Mouse (Mus musculus) lung, embryonic 16.5 days (tissue): Measurements from ENCODE around the gene Fhl3. TPM values are rescaled to one million over a fixed set of nuclear protein-coding genes. Genes with fewer than 3 reads are reported as not detected.
"Not testable (repeated sequence)": the region's sequence is repeated elsewhere in the genome, so short reads cannot be mapped to it uniquely, and the experiment has no call there.

Experiments
- ATAC-seq: fragments of 200-750 bp; cut with Nextera tagmentation; 2 replicates; pipeline ENCODE4 v1.8.0; 2017; ENCODE audit warnings: low read depth, mild to moderate bottlenecking, moderate library complexity
- H3K27ac ChIP-seq: fragments of 300-500 bp; sonication (generic); 2 replicates; pipeline ENCODE4 v1.5.1; 2014; ENCODE audit warnings: mild to moderate bottlenecking, control low read depth, low read length
- H3K27me3 ChIP-seq: fragments of 300-500 bp; sonication (generic); 2 replicates; pipeline ENCODE4 v1.6.1; 2014; ENCODE audit warnings: low read depth, low read length, mixed read lengths; ENCODE audit not compliant: control insufficient read depth, insufficient read depth
- H3K36me3 ChIP-seq: fragments of 300-500 bp; sonication (generic); 2 replicates; pipeline ENCODE4 v1.6.1; 2014; ENCODE audit warnings: low read length; ENCODE audit not compliant: control insufficient read depth, insufficient read depth
- H3K4me1 ChIP-seq: fragments of 300-500 bp; sonication (generic); replicated peaks from 2 replicates; pipeline ENCODE4 v1.6.1; 2014; ENCODE audit warnings: low read length, mixed read lengths; ENCODE audit not compliant: control insufficient read depth, insufficient read depth
- H3K4me2 ChIP-seq: fragments of 300-500 bp; sonication (generic); 2 replicates; pipeline ENCODE4 v1.6.1; 2014; ENCODE audit warnings: low read depth, low read length, control low read depth
- H3K4me3 ChIP-seq: fragments of 300-500 bp; sonication (generic); 2 replicates; pipeline ENCODE4 v1.5.1; 2014; ENCODE audit warnings: mild to moderate bottlenecking, low read length, control low read depth
- H3K9ac ChIP-seq: fragments of 300-500 bp; sonication (generic); 2 replicates; pipeline ENCODE4 v1.6.1; 2014; ENCODE audit warnings: low read length, control low read depth
- H3K9me3 ChIP-seq: fragments of 300-500 bp; sonication (generic); 2 replicates; pipeline ENCODE4 v1.6.1; 2016; ENCODE audit warnings: low read length; ENCODE audit not compliant: control insufficient read depth
- WGBS: fragments of 180-500 bp; shearing (Covaris S2); extraction: QIAGEN DNeasy Blood & Tissue Kit; methylation state at CpG from one replicate; pipeline ENCODE4 v1.1.7; 2014; 5-methylcytosine and 5-hydroxymethylcytosine counted together
- polyA plus RNA-seq: library from polyadenylated mRNA; unstranded; fragments of >200 nt; fragmentation: Nextera tagmentation; extraction: Ambion mirVana; gene quantifications from 2 replicates; pipeline ENCODE4 v1.2.1, GENCODE M21; 2015

Gene Fhl3
- polyA plus RNA-seq, 1 experiment from 2014 or later: 8.0 TPM

DNA sequence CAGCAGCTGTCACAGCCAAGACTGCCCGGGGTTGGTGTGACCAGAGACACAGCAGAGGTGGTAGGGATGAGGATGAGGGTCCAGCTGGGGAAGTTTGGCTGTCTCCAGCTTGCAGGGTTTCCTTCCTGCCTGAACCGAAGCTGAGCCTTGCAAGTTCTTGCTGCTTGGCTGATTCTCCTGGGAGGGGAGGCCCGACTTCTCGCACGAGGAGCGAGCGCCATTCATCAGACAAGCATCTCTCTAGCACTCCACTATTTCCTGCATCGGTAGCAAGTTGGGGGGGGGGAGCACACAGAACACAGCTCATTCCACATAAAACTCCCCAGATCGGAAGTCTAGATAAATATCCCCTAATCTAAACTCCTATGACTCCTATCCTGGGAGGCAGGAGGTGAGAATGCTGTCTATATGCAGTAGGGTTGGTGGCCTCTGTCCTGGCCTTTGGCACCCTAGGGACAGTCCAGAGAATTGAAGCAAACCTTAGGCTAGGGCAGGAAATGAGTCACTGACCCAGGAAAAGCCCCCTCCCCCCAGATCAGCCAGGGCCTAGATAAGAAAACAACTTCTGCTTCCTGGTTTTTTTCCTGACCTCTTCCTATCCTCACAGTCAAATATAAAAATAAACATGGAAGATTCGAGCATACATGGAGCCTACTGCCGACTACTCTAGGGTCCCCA, 4.4 kb downstream of the Fhl3 start:
- H3K9me3 ChIP-seq: no peaks in the 10 kb centered on the region
- no peaks in the 10 kb centered on the region; the same call in 1 of the 2 replicates for H3K36me3 ChIP-seq
- peaks cover 47% of the 10 kb centered on the region for H3K4me1 ChIP-seq
- H3K27me3 ChIP-seq: no peaks in the 10 kb centered on the region
- peak; percentile 29; the same call in 1 of the 2 replicates for ATAC-seq
- 5% methylated on average over 11 of the region's 11 CpGs for whole genome bisulfite sequencing
- peak overlapping the region; percentile 94 for H3K27ac ChIP-seq
- no peak overlapping the region for H3K4me3 ChIP-seq
- peak overlapping the region; percentile 44 for H3K9ac ChIP-seq
- peak overlapping the region; percentile 35 for H3K4me2 ChIP-seq

DNA sequence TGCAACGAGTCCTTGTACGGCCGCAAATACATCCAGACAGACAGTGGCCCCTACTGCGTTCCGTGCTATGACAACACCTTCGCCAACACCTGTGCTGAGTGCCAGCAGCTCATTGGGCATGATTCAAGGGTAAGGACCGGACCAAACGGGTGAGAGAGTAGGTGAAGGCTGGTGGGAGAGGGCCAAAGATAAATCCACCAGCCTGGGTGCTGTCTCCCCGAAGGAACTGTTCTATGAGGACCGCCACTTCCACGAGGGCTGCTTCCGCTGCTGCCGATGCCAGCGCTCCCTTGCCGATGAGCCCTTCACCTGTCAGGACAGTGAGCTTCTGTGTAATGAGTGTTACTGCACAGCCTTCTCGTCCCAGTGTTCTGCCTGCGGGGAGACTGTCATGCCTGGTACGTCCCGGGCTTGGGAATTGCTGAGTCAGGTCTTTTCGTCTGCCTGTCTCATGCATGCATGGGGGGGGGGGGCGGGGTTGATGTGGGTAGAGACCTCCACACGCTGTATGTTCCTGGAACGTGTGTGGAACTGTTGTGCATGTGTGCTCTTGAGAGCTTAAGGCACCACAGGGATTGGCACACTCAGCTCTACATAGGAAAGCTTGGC, 5.3 kb downstream of the Fhl3 start:
- ATAC-seq: no peak
- 81% methylated on average over 23 of the region's 23 CpGs for WGBS
- H3K4me1 ChIP-seq: peaks cover 49% of the 10 kb centered on the region
- H3K4me2 ChIP-seq: peak overlapping the region; percentile 12; the same call in 1 of the 2 replicates
- peak overlapping the region; percentile 94 for H3K27ac ChIP-seq
- H3K9ac ChIP-seq: peak overlapping the region; percentile 1; the same call in 1 of the 2 replicates
- H3K9me3 ChIP-seq: no peaks in the 10 kb centered on the region
- H3K4me3 ChIP-seq: no peak overlapping the region
- no peaks in the 10 kb centered on the region; the same call in 1 of the 2 replicates for H3K36me3 ChIP-seq
- H3K27me3 ChIP-seq: no peaks in the 10 kb centered on the region

GRCm38 (mm10) chr4:124707381-124708199, 7.1 kb downstream of the Fhl3 start:
- Histone ChIP-seq H3K4me1 (peaks cover 43% of the 10 kb centered on the region), H3K27ac (peak overlapping the region; percentile 27)
- not testable (repeated sequence) for H3K4me2 ChIP-seq, ATAC-seq, H3K9ac ChIP-seq, H3K36me3 ChIP-seq, H3K27me3 ChIP-seq, H3K9me3 ChIP-seq, H3K4me3 ChIP-seq
- 83% methylated on average over 25 of the region's 25 CpGs for WGBS

- ATAC-seq, H3K36me3 ChIP-seq, H3K27me3 ChIP-seq, H3K9me3 ChIP-seq: not testable (repeated sequence)
- peak overlapping the region; percentile 46 for H3K4me3 ChIP-seq
- H3K4me1 ChIP-seq: peaks cover 42% of the 10 kb centered on the region
- H3K9ac ChIP-seq: peak overlapping the region; percentile 65; the same call in 1 of the 2 replicates
- H3K27ac ChIP-seq: peak overlapping the region; percentile 96
- H3K4me2 ChIP-seq: peak overlapping the region; percentile 69
- 8% methylated on average over 1 of the region's 1 CpGs for WGBS
Measured at GRCm38 (mm10) chr4:124708200-124708517, 7.7 kb downstream of the Fhl3 start.

GRCm38 (mm10) chr4:124708518-124709477, 8.3 kb downstream of the Fhl3 start:
- peak overlapping the region; percentile 96 for H3K27ac ChIP-seq
- no peaks in the 10 kb centered on the region for H3K27me3 ChIP-seq
- WGBS: 1% methylated on average over 41 of the region's 41 CpGs
- peak; percentile 90 for ATAC-seq
- no peaks in the 10 kb centered on the region; the same call in 1 of the 2 replicates for H3K36me3 ChIP-seq
- H3K9ac ChIP-seq: peak overlapping the region; percentile 65
- H3K9me3 ChIP-seq: no peaks in the 10 kb centered on the region
- peaks cover 36% of the 10 kb centered on the region for H3K4me1 ChIP-seq
- peak overlapping the region; percentile 69 for H3K4me2 ChIP-seq
- H3K4me3 ChIP-seq: peak overlapping the region; percentile 46

DNA sequence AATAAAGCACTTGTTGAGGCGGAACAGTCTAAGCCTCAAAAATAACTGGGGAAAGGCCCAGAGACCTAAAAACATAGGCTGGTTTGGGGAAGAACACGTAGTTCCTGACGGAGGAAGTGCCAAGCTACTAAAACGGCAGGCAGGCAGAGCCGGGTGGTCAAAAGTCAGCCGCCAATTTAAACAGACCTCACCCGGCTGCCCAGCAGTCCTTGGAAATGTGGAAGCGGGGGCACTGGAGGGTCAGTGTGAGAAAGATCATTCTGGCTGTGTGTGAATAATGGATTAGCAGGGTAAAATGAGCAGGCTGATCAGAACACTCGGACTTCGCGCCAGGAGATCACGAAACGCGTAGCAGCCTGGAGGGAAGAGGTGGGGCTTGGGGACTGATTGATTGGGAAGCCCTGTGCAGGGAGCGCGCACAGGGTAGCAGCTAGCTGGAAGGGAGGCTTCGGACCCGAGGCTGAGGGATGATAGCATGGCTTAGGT, 9.5 kb downstream of the Fhl3 start:
- Histone ChIP-seq H3K4me3 (peak overlapping the region; percentile 30), H3K9me3 (no peaks in the 10 kb centered on the region), H3K27me3 (no peaks in the 10 kb centered on the region), H3K4me1 (peaks cover 24% of the 10 kb centered on the region), H3K9ac (peak overlapping the region; percentile 59), H3K27ac (peak overlapping the region; percentile 96), H3K4me2 (peak overlapping the region; percentile 69), H3K36me3 (no peaks in the 10 kb centered on the region; the same call in 1 of the 2 replicates)
- 3% methylated on average over 18 of the region's 18 CpGs for WGBS
- no peak for ATAC-seq

GRCm38 (mm10) chr4:124710776-124711291, 10.3 kb downstream of the Fhl3 start:
- Histone ChIP-seq H3K4me2 (no peak overlapping the region), H3K4me3 (no peak overlapping the region), H3K4me1 (peaks cover 19% of the 10 kb centered on the region), H3K9ac (no peak overlapping the region), H3K27ac (no peak overlapping the region), H3K27me3 (no peaks in the 10 kb centered on the region), H3K36me3 (no peaks in the 10 kb centered on the region; the same call in 1 of the 2 replicates), H3K9me3 (no peaks in the 10 kb centered on the region)
- no peak for ATAC-seq
- 5% methylated on average over 5 of the region's 5 CpGs for WGBS

DNA sequence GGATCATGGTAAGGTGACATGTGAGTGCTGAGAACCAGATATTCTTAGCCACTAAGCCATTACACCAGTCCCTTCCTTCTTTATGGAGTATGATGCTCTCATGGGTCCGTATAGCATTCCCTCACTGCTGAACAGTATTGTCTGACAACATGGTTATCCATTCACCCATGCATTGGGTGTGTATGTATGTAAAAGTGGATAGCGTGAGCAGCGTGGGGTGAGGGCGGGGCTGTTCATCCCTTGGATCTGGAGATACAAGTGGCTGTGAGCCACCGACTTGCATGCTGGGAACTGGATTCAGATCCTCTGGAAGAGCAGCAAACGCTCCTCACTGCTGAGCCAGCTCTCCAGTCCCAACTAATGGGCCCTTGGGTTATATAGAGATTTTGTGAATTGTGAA, 12.1 kb downstream of the Fhl3 start:
- no peaks in the 10 kb centered on the region for H3K9me3 ChIP-seq
- WGBS: 82% methylated on average over 6 of the region's 6 CpGs
- no peak overlapping the region for H3K27ac ChIP-seq
- no peak overlapping the region for H3K4me3 ChIP-seq
- no peaks in the 10 kb centered on the region for H3K27me3 ChIP-seq
- H3K4me1 ChIP-seq: peaks cover 19% of the 10 kb centered on the region
- peaks cover 4% of the 10 kb centered on the region; the same call in 1 of the 2 replicates for H3K36me3 ChIP-seq
- H3K4me2 ChIP-seq: no peak overlapping the region
- ATAC-seq: no peak
- H3K9ac ChIP-seq: no peak overlapping the region
